Mouse (Mus musculus) T-helper 2 cell (primary cell): ENCODE measurements around the gene Pdzd9.
"Not testable (repeated sequence)": the region's sequence is repeated elsewhere in the genome, so short reads cannot be mapped to it uniquely, and the experiment has no call there.

Source experiments
- in situ Hi-C: fragments of 300-600 bp; cut with MboI, MseI; formaldehyde crosslinking; loops from one replicate; pipeline ENCODE4 v1.15.1; 2025; ENCODE audit warnings: high pct_unique_total_duplicates

Gene Pdzd9

DNA sequence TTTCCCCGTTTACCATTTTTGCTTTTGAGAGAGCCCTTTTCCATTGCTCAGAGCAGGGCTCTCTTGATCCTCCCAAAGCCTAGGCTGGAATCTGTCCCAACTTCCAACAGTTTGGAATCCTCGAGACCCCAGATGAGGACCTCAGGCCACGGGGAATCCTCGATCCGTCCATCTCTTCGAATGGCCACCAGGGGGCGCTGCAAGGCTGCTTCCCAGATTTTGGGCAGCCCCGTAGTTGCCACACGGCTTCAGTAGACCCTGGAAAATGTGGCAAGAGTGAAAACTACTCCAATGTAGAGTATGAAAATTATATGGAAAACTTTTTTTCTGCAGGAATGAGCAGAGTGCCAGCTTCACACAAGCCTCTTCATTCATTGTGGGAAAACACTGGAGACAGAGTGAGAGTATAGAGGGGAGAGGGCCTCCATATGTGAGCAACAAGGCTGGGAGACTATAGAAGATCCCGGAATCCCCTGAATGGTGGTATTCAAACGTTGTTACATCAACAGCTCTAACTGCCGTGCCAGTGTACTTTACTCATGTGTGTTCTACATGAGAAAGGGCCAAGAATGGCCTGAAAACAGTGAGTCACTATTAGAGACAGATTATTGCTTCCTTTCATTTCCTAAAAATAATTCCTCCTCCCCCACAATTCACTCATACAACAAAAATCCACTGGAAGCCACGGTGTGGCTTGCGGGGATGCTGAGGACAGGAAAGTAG is at the start of gene Pdzd9:
Gene Pdzd9, minus strand, starts transcription at position 191 of the 723 bp plus-strand sequence.
- in situ Hi-C loops, result loop anchor here (5.0 to 25.0 kb wide), 4 partner anchors 54 to 1017 kb away; no protein-coding TSS in a partner anchor

DNA sequence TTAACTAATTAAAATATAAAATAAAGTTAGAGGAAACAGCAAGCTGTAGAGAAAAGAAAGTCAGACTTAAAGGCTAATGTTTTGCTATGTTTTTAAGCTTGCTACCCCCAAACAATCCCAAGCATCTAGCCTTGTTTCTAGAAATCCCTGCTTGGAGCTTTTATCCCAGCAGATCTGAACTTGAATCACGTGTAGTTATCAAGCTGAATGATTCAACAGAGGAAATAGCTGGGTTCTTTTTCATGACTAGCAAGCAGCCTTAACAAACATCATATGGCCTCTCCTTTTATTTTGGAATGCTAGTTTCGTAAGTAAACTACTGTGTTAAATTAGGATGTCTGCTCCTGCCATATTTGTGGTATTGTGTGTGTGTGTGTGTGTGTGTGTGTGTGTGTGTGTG is 47.1 kb upstream of the Pdzd9 start:
- in situ Hi-C loops, result no loop called here

DNA sequence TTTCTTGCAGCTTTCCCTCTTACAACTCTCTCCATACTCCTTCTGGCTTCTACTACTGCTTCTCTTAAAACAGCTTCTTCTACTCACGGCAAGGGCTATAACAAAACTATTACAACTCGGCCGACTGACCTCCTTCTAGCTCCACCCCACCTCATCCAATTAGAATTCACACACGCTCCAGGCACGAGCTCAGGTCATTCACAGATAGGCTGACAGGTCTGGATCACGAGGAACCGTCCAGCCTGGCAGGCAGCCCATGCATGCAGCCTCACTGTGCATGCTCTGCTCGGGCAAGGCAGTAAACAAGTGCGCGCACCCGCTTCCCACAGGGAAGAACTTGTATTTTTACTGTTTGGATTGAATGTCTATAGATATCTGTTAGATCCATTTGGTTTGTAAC is 43.8 kb upstream of the Pdzd9 start:
- in situ Hi-C loops, result not testable (repeated sequence)

DNA sequence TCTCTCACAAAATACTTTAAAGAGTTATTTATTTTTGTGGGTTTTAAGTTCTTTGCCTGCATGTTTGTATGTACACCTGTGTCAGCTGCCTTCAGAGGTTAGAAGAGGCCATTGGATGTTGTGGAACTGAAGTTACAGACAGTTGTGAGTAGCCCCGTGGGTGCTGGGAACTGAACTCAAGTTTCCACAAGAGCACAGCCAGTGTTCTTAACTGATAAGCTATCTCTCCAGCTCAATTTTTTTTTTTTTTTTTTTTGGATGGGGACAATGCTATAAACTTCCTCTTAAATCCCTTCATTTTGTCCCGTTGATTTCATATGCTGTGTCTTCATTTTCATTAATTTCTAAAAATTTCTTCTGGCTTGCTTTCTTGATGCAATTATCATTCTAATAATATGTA is 43.1 kb upstream of the Pdzd9 start:
- in situ Hi-C loops, result no loop called here

DNA sequence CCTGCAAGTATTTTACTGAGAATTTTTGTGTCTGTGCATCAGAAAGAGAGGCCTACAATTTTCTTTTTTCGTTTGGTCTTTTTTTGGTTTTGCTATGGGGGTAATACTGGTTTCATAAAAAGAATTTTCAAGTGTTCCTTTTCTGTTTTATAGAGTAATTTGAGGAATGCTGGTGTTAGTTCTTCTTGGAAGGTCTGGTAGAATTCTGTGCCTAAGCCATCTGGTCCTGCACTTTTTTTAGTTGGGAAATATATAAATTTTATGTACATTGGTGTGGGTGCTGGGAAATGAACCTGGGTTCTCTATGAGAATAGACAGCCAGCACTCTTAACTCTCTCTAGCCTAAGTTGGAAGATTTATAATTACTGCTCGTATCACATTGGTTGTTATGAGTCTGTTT is 41.9 kb upstream of the Pdzd9 start:
- in situ Hi-C loops, result no loop called here

GRCm38 (mm10) chr7:120703888-120704287 is 33.7 kb upstream of the Pdzd9 start:
- in situ Hi-C loops, result no loop called here

- in situ Hi-C loops, result no loop called here
These were observed 29.4 kb upstream of the Pdzd9 start for GRCm38 (mm10) chr7:120699586-120699985.

DNA sequence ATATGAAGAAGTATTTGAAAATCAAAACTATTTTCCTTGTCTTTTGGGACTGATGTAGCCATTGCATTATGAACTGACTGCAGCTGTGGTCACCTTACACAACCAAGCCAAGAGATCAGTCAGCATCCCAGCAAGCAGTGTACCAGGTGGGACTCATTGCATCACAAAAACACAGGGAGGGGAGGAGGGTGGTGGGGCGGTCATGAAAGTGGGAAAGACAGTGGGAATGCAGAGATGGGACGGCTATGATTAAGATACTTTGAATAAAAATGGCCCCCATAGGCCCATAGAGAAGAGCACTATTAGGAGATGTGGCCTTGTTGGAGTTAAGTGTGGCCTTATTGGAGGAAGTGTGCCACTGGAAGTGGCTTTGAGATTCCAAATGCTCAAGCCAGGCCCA is 26.2 kb upstream of the Pdzd9 start:
- in situ Hi-C loops, result no loop called here

GRCm38 (mm10) chr7:120695641-120696040 is 25.5 kb upstream of the Pdzd9 start:
- in situ Hi-C loops, result no loop called here

GRCm38 (mm10) chr7:120695196-120695595 is 25.1 kb upstream of the Pdzd9 start:
- in situ Hi-C loops, result no loop called here

GRCm38 (mm10) chr7:120693831-120694375 is 23.8 kb upstream of the Pdzd9 start:
- in situ Hi-C loops, result no loop called here

GRCm38 (mm10) chr7:120690634-120691033 is 20.5 kb upstream of the Pdzd9 start:
- in situ Hi-C loops, result no loop called here

- in situ Hi-C loops, result no loop called here
These were observed 15.1 kb upstream of the Pdzd9 start for GRCm38 (mm10) chr7:120685227-120685626.

DNA sequence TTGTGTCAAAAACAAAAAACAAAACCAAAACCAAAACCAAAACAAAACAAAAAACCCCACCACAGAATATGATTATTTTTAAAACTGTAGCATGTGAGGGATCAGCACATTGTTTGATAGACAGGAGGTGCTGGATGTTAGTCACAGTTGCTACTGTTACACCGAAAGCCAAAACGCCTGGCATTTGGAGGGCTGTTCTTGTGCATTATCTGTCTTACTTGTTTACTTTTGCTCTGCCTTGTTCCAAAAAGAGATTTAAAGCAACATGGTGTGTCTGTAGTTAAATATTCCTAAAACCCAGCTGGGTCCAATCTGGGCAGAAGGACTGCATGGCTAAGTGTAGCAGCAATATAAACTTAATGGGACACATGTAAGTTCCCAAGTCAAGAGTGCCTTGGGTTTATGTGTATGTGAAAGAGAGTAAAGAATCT is 14.6 kb upstream of the Pdzd9 start:
- in situ Hi-C loops, result no loop called here

DNA sequence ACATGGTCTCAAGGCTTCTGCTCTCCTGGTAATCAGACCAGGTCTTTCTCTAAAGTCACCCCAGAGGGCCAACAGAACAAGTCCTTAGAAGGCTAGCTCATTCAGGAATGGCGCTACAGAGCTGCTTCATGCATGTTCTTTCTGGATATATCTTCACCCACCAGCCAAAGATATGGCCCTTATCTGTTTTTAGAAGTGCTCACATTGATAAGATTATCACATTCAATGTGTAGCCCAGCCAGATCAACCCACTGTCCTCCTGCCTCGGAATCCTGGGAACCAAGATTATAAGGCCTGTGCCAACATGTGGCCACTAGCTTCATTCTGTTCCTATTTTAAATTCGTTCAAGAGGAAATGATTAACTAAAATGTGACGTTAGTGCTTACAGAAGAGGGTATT is 11.9 kb upstream of the Pdzd9 start:
- in situ Hi-C loops, result no loop called here

- in situ Hi-C loops, result loop anchor here (10.0 kb wide), 1 partner anchor 46 kb away; no protein-coding TSS in a partner anchor
These were observed 8.9 kb upstream of the Pdzd9 start for GRCm38 (mm10) chr7:120679023-120679422.

DNA sequence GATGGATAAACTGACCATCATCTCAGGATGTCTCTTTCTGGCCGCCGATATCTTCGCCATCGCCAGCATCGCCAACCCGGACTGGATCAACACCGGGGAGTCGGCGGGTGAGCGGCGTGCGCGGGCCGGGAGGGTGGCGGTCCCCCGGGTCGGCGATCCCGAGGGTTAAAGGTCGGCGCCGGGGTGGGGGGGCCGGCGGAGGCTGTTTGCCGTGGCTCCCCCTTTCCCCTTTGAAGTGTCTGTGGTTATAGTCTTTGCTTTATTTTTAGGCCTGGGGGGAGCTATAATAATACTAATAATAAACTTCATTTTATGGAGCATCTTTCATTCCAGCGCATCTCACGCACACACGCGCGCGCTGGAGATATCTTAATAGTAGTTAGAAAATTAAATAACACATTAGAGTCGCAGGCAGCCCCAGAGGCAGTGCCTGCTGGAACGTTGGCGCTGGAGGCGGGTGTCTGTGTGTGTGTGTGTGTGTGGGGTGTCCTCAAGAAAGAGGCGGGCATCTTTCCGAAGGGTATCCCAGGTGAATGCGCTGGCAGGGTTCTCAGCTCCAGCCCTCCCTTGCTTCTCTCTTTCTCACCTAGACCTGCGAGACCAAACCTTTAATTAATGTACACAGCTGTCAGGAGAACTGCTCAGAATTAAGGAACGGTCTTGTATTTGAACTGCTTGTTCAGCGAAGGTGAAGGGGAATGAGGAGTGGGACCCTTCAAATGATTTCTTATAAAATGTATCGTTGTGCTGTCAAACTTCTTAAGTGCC is 7.8 kb upstream of the Pdzd9 start:
- in situ Hi-C loops, result loop anchor here (10.0 kb wide), 1 partner anchor 47 kb away; no protein-coding TSS in a partner anchor

DNA sequence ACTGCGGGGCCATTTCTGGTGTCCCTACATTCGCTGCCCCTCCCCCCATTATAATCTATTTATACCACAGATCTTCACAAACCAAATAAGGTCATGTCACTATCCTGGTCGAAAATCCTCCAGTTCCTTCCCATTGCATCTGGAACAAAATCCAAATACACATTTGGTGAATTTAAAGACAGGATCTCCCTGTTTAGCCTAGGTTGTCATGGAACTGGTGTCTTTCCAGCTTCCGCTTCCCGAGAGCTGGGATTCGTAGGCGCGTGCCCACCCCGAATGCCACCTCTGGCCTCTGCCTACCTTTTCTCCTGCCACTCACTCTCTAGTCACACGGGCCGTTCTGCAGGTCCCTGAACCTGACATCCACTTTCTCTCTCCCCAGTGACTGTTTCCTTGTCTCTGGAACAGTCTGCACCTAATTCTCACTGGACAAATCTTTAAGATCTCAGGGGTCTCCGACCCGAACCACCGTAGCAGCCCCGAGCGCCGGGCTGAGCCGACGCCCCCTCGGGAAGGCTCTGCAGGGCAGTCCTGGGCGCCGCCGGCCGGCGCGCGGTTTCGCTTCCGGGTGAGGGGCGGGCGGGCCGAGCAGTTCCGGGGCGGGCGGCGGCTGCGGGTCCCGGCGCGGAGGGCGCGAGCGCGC is 7.0 kb upstream of the Pdzd9 start, which contains the start of gene Mosmo:
Gene Mosmo, plus strand, starts transcription at position 618 of the 643 bp plus-strand sequence.
- in situ Hi-C loops, result loop anchor here (10.0 kb wide), 1 partner anchor 48 kb away; no protein-coding TSS in a partner anchor

DNA sequence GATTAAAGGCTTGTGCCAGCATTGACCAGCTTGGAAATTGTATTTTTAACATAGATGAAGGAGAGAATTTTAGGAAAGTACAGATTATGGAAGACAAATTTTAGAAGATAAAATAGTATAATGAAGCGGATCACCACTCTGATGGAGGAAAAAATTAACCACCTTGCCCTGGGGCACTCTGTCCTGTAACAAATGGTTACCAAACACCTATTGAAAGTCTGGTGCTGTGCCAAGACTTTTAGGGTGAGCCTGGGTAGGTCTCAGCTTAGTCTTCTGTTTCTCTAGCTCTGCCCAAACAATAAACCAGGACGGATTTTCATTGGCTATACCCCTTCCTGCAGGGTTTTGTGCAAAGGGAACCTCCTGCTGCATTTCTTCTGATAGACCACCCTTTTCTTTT is 1.1 kb upstream of the Pdzd9 start:
- in situ Hi-C loops, result loop anchor here (5.0 to 25.0 kb wide), 4 partner anchors 54 to 1016 kb away; no protein-coding TSS in a partner anchor

GRCm38 (mm10) chr7:120662079-120662478 is 8.1 kb downstream of the Pdzd9 start:
- in situ Hi-C loops, result loop anchor here (25.0 kb wide), 1 partner anchor 1025 kb away; no protein-coding TSS in a partner anchor

DNA sequence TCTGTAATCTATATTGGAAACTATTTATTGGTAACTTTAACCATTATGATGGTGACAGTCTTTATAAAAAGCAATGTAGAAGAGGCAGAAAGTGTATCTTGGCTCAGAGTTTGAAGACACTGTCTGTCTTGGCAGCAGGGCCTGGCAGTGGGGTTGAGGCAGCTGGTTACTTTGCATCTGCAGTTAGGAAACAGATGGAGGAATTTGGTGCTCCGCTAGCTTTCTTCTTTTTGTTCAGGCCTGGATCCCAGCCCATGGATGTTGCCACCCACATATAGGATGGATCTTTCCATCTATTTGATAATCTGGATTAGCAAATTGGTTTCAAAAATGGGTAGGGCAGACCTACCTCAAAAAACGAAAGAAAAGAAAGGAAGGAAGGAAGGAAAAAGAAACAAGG is 22.3 kb downstream of the Pdzd9 start:
- in situ Hi-C loops, result loop anchor here (25.0 kb wide), 1 partner anchor 1911 kb away; the partner anchor contains the start of gene Vps35l
